Mouse (Mus musculus) adrenal gland, adult 8-10 months (tissue): Measurements from ENCODE around the gene Dohh. TPM values are rescaled to one million over a fixed set of nuclear protein-coding genes. Genes with fewer than 3 reads are reported as not detected.

ENCODE experiments used
- DNase-seq: peaks from one replicate; pipeline ENCODE4 v3.0.0; 2022
- total RNA-seq, 4 experiments: library from RNA; stranded (reverse); gene quantifications; 2 replicates each; pipeline ENCODE4 v1.2.4; 2022

Gene Dohh
- total RNA-seq, 4 experiments from 2014 or later: 49.8 to 60.2 (median 55.0) TPM

- DNase-seq: no peak
Measured at GRCm38 (mm10) chr10:81384605-81384982, 366 bp downstream of the Dohh start.

GRCm38 (mm10) chr10:81385603-81386306, 1.5 kb downstream of the Dohh start:
- no peak for DNase-seq

- DNase-seq: no peak
Measured at GRCm38 (mm10) chr10:81387716-81388115, 3.5 kb downstream of the Dohh start.

- DNase-seq: no peak
Measured at GRCm38 (mm10) chr10:81388505-81389055, 4.4 kb downstream of the Dohh start, which contains the start of gene Gm48552. TSS of gene Gm48552 (plus strand) at chr10:81389005.

- DNase-seq: no peak
Measured at GRCm38 (mm10) chr10:81389373-81389772, 5.1 kb downstream of the Dohh start.

GRCm38 (mm10) chr10:81389801-81390677, 5.8 kb downstream of the Dohh start:
- no peak for DNase-seq

- no peak for DNase-seq
Measured at GRCm38 (mm10) chr10:81390678-81390965, 6.4 kb downstream of the Dohh start.

- DNase-seq: no peak
Measured at GRCm38 (mm10) chr10:81392270-81392669, 8.0 kb downstream of the Dohh start.

- DNase-seq: no peak
Measured at GRCm38 (mm10) chr10:81392781-81393185, 8.6 kb downstream of the Dohh start, which contains the start of gene Smim24. TSS of gene Smim24 (plus strand) at chr10:81393051.

GRCm38 (mm10) chr10:81393456-81394063, 9.3 kb downstream of the Dohh start:
- no peak for DNase-seq

GRCm38 (mm10) chr10:81395127-81395526, 10.9 kb downstream of the Dohh start:
- no peak for DNase-seq

GRCm38 (mm10) chr10:81395865-81396264, 11.6 kb downstream of the Dohh start:
- no peak for DNase-seq

- no peak for DNase-seq
Measured at GRCm38 (mm10) chr10:81396749-81397148, 12.5 kb downstream of the Dohh start.

- no peak for DNase-seq
Measured at GRCm38 (mm10) chr10:81399296-81399695, 15.1 kb downstream of the Dohh start.

- DNase-seq: no peak
Measured at GRCm38 (mm10) chr10:81399798-81400308, 15.6 kb downstream of the Dohh start.

- no peak for DNase-seq
Measured at GRCm38 (mm10) chr10:81400371-81401204, 16.4 kb downstream of the Dohh start.

GRCm38 (mm10) chr10:81401205-81401520, 16.9 kb downstream of the Dohh start:
- DNase-seq: no peak

- no peak for DNase-seq
Measured at GRCm38 (mm10) chr10:81401521-81402226, 17.4 kb downstream of the Dohh start.

GRCm38 (mm10) chr10:81402227-81402765, 18.1 kb downstream of the Dohh start:
- DNase-seq: no peak

- DNase-seq: no peak
Measured at GRCm38 (mm10) chr10:81403511-81403910, 19.3 kb downstream of the Dohh start.

GRCm38 (mm10) chr10:81404082-81404481, 19.9 kb downstream of the Dohh start:
- no peak for DNase-seq
